Mouse (Mus musculus): Measurements from ENCODE around the gene Slc35f1.

- TF ChIP-seq POLR2A (IDR thresholded peaks at IDR 0.05; ENCODE audit: control insufficient read depth in 1 of 2, insufficient read depth in 1 of 2, low read depth in 1 of 2, low read length in 2 of 2, poor library complexity in 1 of 2) (no peak), HCFC1 (IDR thresholded peaks at IDR 0.05; ENCODE audit: low read depth, low read length) (no peak), MAX (IDR thresholded peaks at IDR 0.05; ENCODE audit: low read length) (no peak), TAL1 (IDR thresholded peaks at IDR 0.05; ENCODE audit: low read length) (no peak), GATA1 (IDR thresholded peaks at IDR 0.05; ENCODE audit: low read depth, low read length) (no peak), RAD21 (IDR thresholded peaks at IDR 0.05; ENCODE audit: low read depth, low read length) (no peak), KAT2A (conservative IDR thresholded peaks at IDR 0.05; ENCODE audit: low read depth, low read length) (no peak), CTCF (IDR thresholded peaks at IDR 0.05 in 2 of 3, conservative IDR thresholded peaks at IDR 0.05 in 1 of 3; ENCODE audit: control insufficient read depth in 1 of 3, insufficient read depth in 1 of 3, low read depth in 2 of 3, low read length in 3 of 3, poor library complexity in 1 of 3, severe bottlenecking in 1 of 3) (no peak), ZC3H11A (IDR thresholded peaks at IDR 0.05; ENCODE audit: low read depth, low read length) (no peak), MAZ (IDR thresholded peaks at IDR 0.05; ENCODE audit: low read depth, low read length) (no peak), NELFE (IDR thresholded peaks at IDR 0.05; ENCODE audit: low read depth, low read length) (no peak), JUND (IDR thresholded peaks at IDR 0.05; ENCODE audit: low read depth, low read length) (no peak)
Observed at GRCm38 (mm10) chr10:52797454-52797853, 107.1 kb downstream of the Slc35f1 start.

Data from MEL (cell line).